ENCODE assay signal across 24 mouse cellular contexts in the genomic region with DNA sequence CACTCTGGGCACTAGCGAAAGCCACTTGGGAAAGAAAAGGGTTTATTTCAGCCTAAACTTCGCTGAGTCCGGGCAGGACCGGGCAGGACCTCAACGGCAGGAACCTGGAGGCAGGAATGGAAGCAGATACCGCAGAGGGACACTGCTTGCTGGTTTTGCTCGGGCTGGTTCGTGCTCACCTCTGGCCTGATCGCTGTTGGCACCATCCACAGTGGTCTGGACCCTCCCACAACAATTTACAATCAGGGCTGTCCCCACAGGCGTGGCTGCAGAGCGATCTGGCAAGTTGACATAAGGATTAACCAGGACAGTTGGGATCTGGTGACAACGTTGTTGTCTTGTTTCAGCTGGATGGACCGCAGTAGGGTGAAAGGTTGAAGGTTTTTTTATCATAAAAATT. TPM values are rescaled to one million over a fixed set of nuclear protein-coding genes. Genes with fewer than 3 reads are reported as not detected.
DNase-seq lines count a peak whose midpoint lies in the region; TF ChIP-seq lines count a peak whose summit lies in the region.
"Had no signal": no experiment of that assay in that cellular context is flagged by ENCODE, and none has a peak within 500 bp of the region (broad histone marks: within the 10 kb centered on the region; RNA-seq: fewer than 3 reads in every experiment).

No protein-coding gene starts in this region.

- H3K36me3 ChIP-seq in E14TG2a.4 (ENCODE audit: insufficient read depth, low read length) (no peaks in the 10 kb centered on the region), ES-E14 (ENCODE audit: control insufficient read depth, insufficient read depth, low read length, poor library complexity, severe bottlenecking) (no peaks in the 10 kb centered on the region)
- H3K36me3 ChIP-seq: embryonic facial prominence, embryonic 10.5 days; embryonic facial prominence, embryonic 12.5 days; forebrain, embryonic 15.5 days had no signal

- no peak for TF ChIP-seq CTCF in E14TG2a.4 (conservative IDR thresholded peaks at IDR 0.05; ENCODE audit: low read length)

- H3K27ac ChIP-seq in ES-E14 (ENCODE audit: insufficient read depth, low read depth, low read length, poor library complexity, severe bottlenecking): no peak overlapping the region; the same call in 1 of the 2 replicates
- H3K27ac ChIP-seq: embryonic facial prominence, embryonic 10.5 days; embryonic facial prominence, embryonic 12.5 days; forebrain, embryonic 13.5 days; forebrain, embryonic 15.5 days had no signal

- in situ Hi-C loops in ES-E14 (cut with MboI; ENCODE audit: low sequenced_read_pairs in 2 of 2, unreplicated experiment in 2 of 2): no loop called here

- DNase-seq in ES-E14 (ENCODE audit: low read depth, low spot score) (no peak), ZHBTc4 (ENCODE audit: low read depth, low spot score) (peak; percentile 74)
- no peak for DNase-seq in adrenal gland, adult 2 months
- no peak for DNase-seq in kidney, adult 9 months
- DNase-seq: adrenal gland, adult 8-10 months; adrenal gland, postnatal 14 days; adrenal gland, postnatal 36 days; B cell, adult 2 months; cerebellum, adult 11-12 months; cerebellum, adult 2 months; cerebellum, adult 9-10 months; cerebellum, postnatal 25 days; forebrain, postnatal 0 days had no signal

- H3K4me1 ChIP-seq in E14TG2a.4 (replicated peaks; ENCODE audit: low read depth, low read length) (peaks cover 37% of the 10 kb centered on the region), ES-E14 (ENCODE audit: control insufficient read depth in 2 of 2, insufficient read depth in 2 of 2, low read length in 2 of 2, poor library complexity in 1 of 2) (peaks cover 0 to 10% of the 10 kb centered on the region in 2 experiments; a peak in 2 of 4 replicates)
- H3K4me1 ChIP-seq: embryonic facial prominence, embryonic 12.5 days had no signal

- peaks cover 35% of the 10 kb centered on the region for H3K27me3 ChIP-seq in E14TG2a.4 (ENCODE audit: insufficient read depth, low read length)
- H3K27me3 ChIP-seq: forebrain, embryonic 15.5 days had no signal

- H3K9me3 ChIP-seq in E14TG2a.4 (ENCODE audit: low read length) (no peaks in the 10 kb centered on the region), ES-E14 (ENCODE audit: control insufficient read depth, insufficient read depth, low read depth, low read length) (no peaks in the 10 kb centered on the region)
- H3K9me3 ChIP-seq: embryonic facial prominence, embryonic 10.5 days; embryonic facial prominence, embryonic 12.5 days; forebrain, embryonic 13.5 days; forebrain, embryonic 15.5 days had no signal

- H3K9ac ChIP-seq in ES-E14 (ENCODE audit: insufficient read depth, low read depth, low read length, poor library complexity, severe bottlenecking): no peak overlapping the region
- H3K9ac ChIP-seq: embryonic facial prominence, embryonic 12.5 days; forebrain, embryonic 13.5 days; forebrain, embryonic 15.5 days; forebrain, postnatal 0 days had no signal

- H3K4me3 ChIP-seq in E14TG2a.4 (replicated peaks; ENCODE audit: low read length) (peak overlapping the region; percentile 65), ES-E14 (ENCODE audit: insufficient read depth in 1 of 2, low read depth in 1 of 2, low read length in 2 of 2, poor library complexity in 1 of 2, severe bottlenecking in 1 of 2) (peak overlapping the region; percentile 47 to 49)
- H3K4me3 ChIP-seq: embryonic facial prominence, embryonic 10.5 days; embryonic facial prominence, embryonic 12.5 days; forebrain, embryonic 13.5 days; forebrain, embryonic 15.5 days had no signal

TF ChIP-seq in ES-E14, 5 proteins besides CTCF, POLR2A, EP300 and RAD21:
- no peak for TF ChIP-seq ZNF384 (IDR thresholded peaks at IDR 0.05; ENCODE audit: low read depth, low read length)
- no peak for TF ChIP-seq CHD2 (IDR thresholded peaks at IDR 0.05; ENCODE audit: low read depth, low read length)
- no peak for TF ChIP-seq ZC3H11A (IDR thresholded peaks at IDR 0.05; ENCODE audit: borderline replicate concordance, low read depth, low read length)
- TF ChIP-seq HCFC1 (IDR thresholded peaks at IDR 0.05; ENCODE audit: borderline replicate concordance, insufficient read depth, low read length): no peak
- TF ChIP-seq MAFK (IDR thresholded peaks at IDR 0.05; ENCODE audit: insufficient read depth, low read depth, low read length): no peak

RNA-seq across cellular contexts. Expression of a gene that starts 21.0 kb away (rescaled TPM):
- total RNA-seq in ES-E14 (2012; rRNA removed): 22.5 and 43.7 TPM in 2 replicates
- 100 to 1,000 TPM; 115 to 136 TPM for total RNA-seq in adrenal gland, adult 2 months (2021)
- 311 and 341 TPM in 2 replicates for polyA plus RNA-seq in adrenal gland, adult 2 months (2012; rRNA removed)
- total RNA-seq: CH12.LX had no signal
- polyA plus RNA-seq: CD4-positive, CD25-positive, alpha-beta regulatory T cell, adult 4 months had no signal

RNA-seq across cellular contexts. Expression of a gene that starts 26.3 kb away (rescaled TPM):
- 0.09 and 0.53 TPM in 2 replicates for total RNA-seq in ES-E14 (2012; rRNA removed)
- total RNA-seq in adrenal gland, adult 2 months (2021): not detected
- polyA plus RNA-seq in adrenal gland, adult 2 months (2012; rRNA removed): not detected in 2 replicates
- total RNA-seq: adrenal gland, adult 8-10 months; adrenal gland, postnatal 14 days; adrenal gland, postnatal 36 days; CH12.LX; forebrain, postnatal 0 days; MEL had no signal
- polyA plus RNA-seq: CD4-positive, CD25-positive, alpha-beta regulatory T cell, adult 4 months; cortical plate, adult 2 months; embryonic facial prominence, embryonic 10.5 days; embryonic facial prominence, embryonic 12.5 days; embryonic facial prominence, embryonic 14.5 days; forebrain, embryonic 11.5 days; forebrain, embryonic 13.5 days had no signal

RNA-seq across cellular contexts. Expression of a gene that starts 56.8 kb away (rescaled TPM):
- total RNA-seq in ES-E14 (2012; rRNA removed): 0.16 and 0.22 TPM in 2 replicates
- total RNA-seq in adrenal gland, adult 2 months (2021): under 1 TPM; 0.69 to 0.86 TPM
- 7.6 and 10.5 TPM in 2 replicates for polyA plus RNA-seq in adrenal gland, adult 2 months (2012; rRNA removed)
- total RNA-seq: CH12.LX, MEL had no signal
- polyA plus RNA-seq: CD4-positive, CD25-positive, alpha-beta regulatory T cell, adult 4 months; forebrain, embryonic 13.5 days had no signal
